Mouse (Mus musculus) forebrain, embryonic 14.5 days (tissue): ENCODE results near the gene Vmn2r120. TPM values are rescaled to one million over a fixed set of nuclear protein-coding genes. Genes with fewer than 3 reads are reported as not detected.
"Not testable (repeated sequence)": the region's sequence is repeated elsewhere in the genome, so short reads cannot be mapped to it uniquely, and the experiment has no call there.

Source experiments
- ATAC-seq: fragments of 200-750 bp; cut with Nextera tagmentation; 2 replicates; pipeline ENCODE4 v1.8.0; 2017; ENCODE audit warnings: mild to moderate bottlenecking, moderate library complexity
- DNase-seq: peaks from one replicate; pipeline ENCODE4 v3.0.0-alpha.2; 2015; ENCODE audit warnings: low spot score
- H3K27ac ChIP-seq: fragments of 300-500 bp; sonication (generic); 2 replicates; pipeline ENCODE4 v1.5.1; 2014; ENCODE audit warnings: low read depth, mild to moderate bottlenecking, control low read depth, low read length, moderate library complexity
- H3K27me3 ChIP-seq: fragments of 300-500 bp; sonication (generic); replicated peaks from 2 replicates; pipeline ENCODE4 v1.6.1; 2014; ENCODE audit warnings: low read length, control low read depth, mixed read lengths; ENCODE audit not compliant: control insufficient read depth, insufficient read depth
- H3K36me3 ChIP-seq: fragments of 300-500 bp; sonication (generic); 2 replicates; pipeline ENCODE4 v1.6.1; 2014; ENCODE audit warnings: low read length, control low read depth; ENCODE audit not compliant: control insufficient read depth, insufficient read depth
- H3K4me1 ChIP-seq: fragments of 300-500 bp; sonication (generic); 2 replicates; pipeline ENCODE4 v1.6.1; 2014; ENCODE audit warnings: antibody characterized with exemption, low read length, control low read depth; ENCODE audit not compliant: control insufficient read depth, insufficient read depth
- H3K4me2 ChIP-seq: fragments of 300-500 bp; sonication (generic); 2 replicates; pipeline ENCODE4 v1.6.1; 2014; ENCODE audit warnings: mild to moderate bottlenecking, control low read depth, low read length
- H3K4me3 ChIP-seq: fragments of 300-500 bp; sonication (generic); 2 replicates; pipeline ENCODE4 v1.5.1; 2014; ENCODE audit warnings: low read depth, low read length, control low read depth
- H3K9ac ChIP-seq: fragments of 300-500 bp; sonication (generic); 2 replicates; pipeline ENCODE4 v1.6.1; 2014; ENCODE audit warnings: mild to moderate bottlenecking, low read length, control low read depth, moderate library complexity
- H3K9me3 ChIP-seq: fragments of 300-500 bp; sonication (generic); replicated peaks from 2 replicates; pipeline ENCODE4 v1.6.1; 2016; ENCODE audit warnings: low read length, control low read depth, mixed read lengths; ENCODE audit not compliant: control insufficient read depth
- WGBS: fragments of 180-500 bp; shearing (Covaris S2); extraction: QIAGEN DNeasy Blood & Tissue Kit; methylation state at CpG from one replicate; pipeline ENCODE4 v1.1.7; 2014; 5-methylcytosine and 5-hydroxymethylcytosine counted together
- polyA plus RNA-seq: library from polyadenylated mRNA; unstranded; fragments of >200 nt; fragmentation: Nextera tagmentation; extraction: Ambion mirVana; gene quantifications from 2 replicates; pipeline ENCODE4 v1.2.1, GENCODE M21; 2014

Gene Vmn2r120
- not detected in 2 replicates for polyA plus RNA-seq

DNA sequence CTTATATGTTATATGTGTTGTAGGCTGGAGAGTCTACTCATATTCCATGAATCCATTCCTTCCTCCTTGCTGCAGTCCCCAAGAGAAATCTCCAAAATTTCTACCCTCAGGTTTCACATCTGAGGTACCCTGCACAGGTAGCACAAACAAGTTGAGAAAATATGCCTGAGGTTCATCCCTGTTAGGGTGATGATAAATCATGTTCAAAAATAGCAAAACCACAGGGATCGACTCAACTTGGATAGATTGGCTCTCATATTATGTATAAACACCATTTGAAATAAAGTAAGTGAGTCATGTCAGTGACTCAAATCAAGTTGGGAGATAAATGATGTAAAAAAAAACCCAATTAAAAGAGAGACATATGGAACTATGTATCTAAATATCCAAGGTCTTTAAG lies at the start of gene Vmn2r120:
Gene Vmn2r120 (minus strand): TSS at position 101 of the 400 bp plus-strand sequence.
- Histone ChIP-seq H3K4me1 (no peaks in the 10 kb centered on the region), H3K36me3 (no peaks in the 10 kb centered on the region), H3K27ac (no peak within 1 kb of the TSS), H3K9me3 (no peaks in the 10 kb centered on the region), H3K27me3 (no peaks in the 10 kb centered on the region), H3K4me3 (no peak within 1 kb of the TSS), H3K9ac (no peak within 1 kb of the TSS), H3K4me2 (no peak within 1 kb of the TSS)
- ATAC-seq (no peak), DNase-seq (no peak)
- WGBS, result 89% methylated on average over 1 of the region's 1 CpGs

DNA sequence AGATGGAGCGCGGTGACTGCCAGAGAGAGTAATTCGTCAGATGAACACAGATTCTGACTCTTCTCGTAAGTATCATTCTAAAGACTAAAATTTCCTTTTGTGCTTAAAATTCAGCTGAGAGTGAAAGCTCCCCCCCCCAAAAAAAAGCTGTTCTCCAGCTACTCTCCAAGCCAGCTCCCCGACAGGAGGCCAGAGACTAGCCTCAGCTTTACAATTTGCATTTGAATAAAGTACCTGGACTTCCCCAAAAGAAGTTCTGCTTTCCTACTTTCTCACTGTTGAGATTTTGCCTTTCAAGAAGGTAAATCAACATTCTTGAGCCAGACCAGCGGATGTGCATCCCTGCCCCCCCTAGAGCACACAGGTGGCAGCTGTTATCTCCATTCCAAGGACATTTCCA lies 42.0 kb upstream of the Vmn2r120 start:
- not testable (repeated sequence) for H3K4me2 ChIP-seq, H3K4me1 ChIP-seq, H3K36me3 ChIP-seq, H3K9me3 ChIP-seq, ATAC-seq, H3K27me3 ChIP-seq, H3K9ac ChIP-seq, DNase-seq, H3K4me3 ChIP-seq, H3K27ac ChIP-seq
- WGBS, result 82% methylated on average over 6 of the region's 6 CpGs

DNA sequence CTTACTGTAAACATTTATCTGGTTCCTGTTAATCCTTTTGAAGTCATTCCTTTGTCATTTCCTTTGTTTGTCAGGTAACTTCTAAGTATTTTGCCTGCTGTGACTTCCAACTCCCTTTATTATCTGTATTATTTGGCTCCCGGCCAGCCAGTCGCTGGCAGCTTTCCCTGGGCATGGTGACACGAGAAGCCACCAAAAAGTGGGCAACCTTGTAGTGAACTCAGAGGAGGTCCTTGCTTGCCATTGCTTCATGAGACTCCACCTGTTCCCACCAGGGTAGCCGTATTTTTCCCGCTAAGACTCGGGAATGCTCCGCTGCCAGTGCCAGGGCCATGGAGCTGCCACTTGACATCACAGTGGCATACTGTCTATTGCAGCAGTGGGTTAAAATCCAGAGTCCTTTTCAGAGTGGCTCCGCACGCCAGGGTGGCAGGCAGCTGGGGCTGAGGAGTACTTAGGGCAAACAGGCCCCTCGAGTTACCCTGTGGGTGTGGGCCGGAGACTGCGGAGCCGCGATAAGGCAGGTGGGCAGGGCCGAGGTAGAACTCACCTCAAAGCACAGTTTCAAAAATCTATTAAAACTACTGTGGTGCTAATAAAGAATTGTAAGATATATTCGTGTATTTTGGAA lies 28.9 kb upstream of the Vmn2r120 start:
- Histone ChIP-seq H3K27ac (no peak overlapping the region), H3K4me2 (no peak overlapping the region), H3K4me3 (no peak overlapping the region), H3K27me3 (no peaks in the 10 kb centered on the region), H3K4me1 (no peaks in the 10 kb centered on the region), H3K9me3 (no peaks in the 10 kb centered on the region), H3K36me3 (no peaks in the 10 kb centered on the region), H3K9ac (no peak overlapping the region)
- ATAC-seq, result no peak
- WGBS, result 69% methylated on average over 16 of the region's 16 CpGs
- no peak for DNase-seq

Other genes with a start within 250 kb of the Vmn2r120 start
- 3.8 and 5.3 TPM in 2 replicates for gene Adgre1, start 186.8 kb downstream of the Vmn2r120 start, polyA plus RNA-seq
- not detected in 2 replicates for gene Gm21834, start 196.7 kb upstream of the Vmn2r120 start, polyA plus RNA-seq
- 0.60 and 1.3 TPM in 2 replicates for gene Cntnap5c, start 224.1 kb upstream of the Vmn2r120 start, polyA plus RNA-seq